Mouse (Mus musculus) ES-E14 (cell line): ENCODE results near the gene Stk16.

Source experiments
- CHD2 ChIP-seq: IDR thresholded peaks from 2 replicates; pipeline ENCODE4 v1.6.1; 2014; ENCODE audit warnings: mild to moderate bottlenecking, low read depth, low read length, inconsistent platforms
- HCFC1 ChIP-seq: IDR thresholded peaks from 2 replicates; pipeline ENCODE4 v1.6.1; 2012; ENCODE audit warnings: low read length, inconsistent platforms, borderline replicate concordance; ENCODE audit not compliant: insufficient read depth
- ZC3H11A ChIP-seq: IDR thresholded peaks from 2 replicates; pipeline ENCODE4 v1.6.1; 2012; ENCODE audit warnings: low read depth, mild to moderate bottlenecking, inconsistent platforms, low read length, borderline replicate concordance
- ZNF384 ChIP-seq: IDR thresholded peaks from 2 replicates; pipeline ENCODE4 v1.6.1; 2012; ENCODE audit warnings: low read depth, low read length, inconsistent platforms

GRCm38 (mm10) chr1:75216797-75217585, 6.4 kb downstream of the Stk16 start:
- TF ChIP-seq ZNF384 (no peak), ZC3H11A (no peak), CHD2 (no peak), HCFC1 (no peak)
